Mouse (Mus musculus) myocyte (in vitro differentiated cells): ENCODE measurements around the gene Pcdh9.

Experiments used
- MAX ChIP-seq: IDR thresholded peaks from one replicate; pipeline ENCODE4 v1.6.1; 2011; ENCODE audit warnings: low read depth, mild to moderate bottlenecking, control low read depth
- MYOG ChIP-seq, 3 experiments: IDR thresholded peaks; one replicate each; pipeline ENCODE4 v1.6.1; 2011; ENCODE audit warnings: control low read depth in 2 of 3, low read depth in 2 of 3, mild to moderate bottlenecking in 2 of 3; ENCODE audit not compliant: insufficient read length in 2 of 3, control insufficient read depth in 1 of 3, insufficient read depth in 1 of 3
- POLR2A ChIP-seq: IDR thresholded peaks from one replicate; pipeline ENCODE4 v1.6.1; 2011; ENCODE audit warnings: low read depth, mild to moderate bottlenecking, control low read depth, moderate library complexity; ENCODE audit not compliant: insufficient read length
- REST ChIP-seq: IDR thresholded peaks from one replicate; pipeline ENCODE4 v1.6.1; 2011; ENCODE audit warnings: mild to moderate bottlenecking, control low read depth, moderate library complexity; ENCODE audit not compliant: insufficient read depth, insufficient read length
- USF1 ChIP-seq: IDR thresholded peaks from one replicate; pipeline ENCODE4 v1.6.1; 2011; ENCODE audit warnings: low read depth, mild to moderate bottlenecking, control low read depth, moderate library complexity

DNA sequence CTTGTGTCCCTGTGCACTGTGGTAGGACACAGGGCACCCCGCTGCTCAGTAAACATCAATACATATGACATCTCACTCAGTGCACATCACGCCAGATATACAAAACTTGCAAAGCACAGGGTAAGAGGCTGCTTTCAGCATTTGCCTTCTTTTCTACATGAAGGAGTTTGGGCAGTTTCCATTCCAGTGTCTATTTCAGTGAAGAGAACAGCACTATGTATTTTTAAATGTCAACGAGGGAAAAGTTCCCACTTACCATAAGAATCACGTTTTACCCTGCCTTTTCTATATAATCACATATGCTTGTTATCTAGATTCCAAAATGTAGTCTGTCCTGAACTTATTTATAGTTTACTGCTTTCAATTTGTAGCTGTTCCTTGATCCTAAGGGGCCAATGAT, 355.6 kb downstream of the Pcdh9 start:
- TF ChIP-seq POLR2A = no peak
- no peak for TF ChIP-seq MYOG (IDR thresholded peaks at IDR 0.05; ENCODE audit: control insufficient read depth in 1 of 3, insufficient read depth in 1 of 3, insufficient read length in 2 of 3, low read depth in 2 of 3)
- TF ChIP-seq USF1 = no peak
- no peak for TF ChIP-seq MAX
- no peak for TF ChIP-seq REST
